ENCODE assay signal across 8 mouse cellular contexts in genomic region chr7:25479440-25479839, GRCm38 (mm10). TPM values are rescaled to one million over a fixed set of nuclear protein-coding genes. Genes with fewer than 3 reads are reported as not detected.
DNase-seq lines count a peak whose midpoint lies in the region; ATAC-seq and TF ChIP-seq lines count a peak whose summit lies in the region.

No protein-coding gene starts in this region.

- no peak overlapping the region for H3K27ac ChIP-seq in midbrain, postnatal 0 days (ENCODE audit: low read depth, low read length)

- H3K27me3 ChIP-seq in midbrain, postnatal 0 days (ENCODE audit: insufficient read depth, low read length) = no peaks in the 10 kb centered on the region

- no peak overlapping the region for H3K9ac ChIP-seq in midbrain, postnatal 0 days (replicated peaks; ENCODE audit: low read length, poor library complexity, severe bottlenecking)

- no peak overlapping the region for H3K4me3 ChIP-seq in midbrain, postnatal 0 days (ENCODE audit: low read depth, low read length)

- H3K36me3 ChIP-seq in midbrain, postnatal 0 days (ENCODE audit: insufficient read depth, low read length) = no peaks in the 10 kb centered on the region

- no peaks in the 10 kb centered on the region for H3K4me1 ChIP-seq in midbrain, postnatal 0 days (ENCODE audit: insufficient read depth, low read length)

- no peaks in the 10 kb centered on the region for H3K9me3 ChIP-seq in midbrain, postnatal 0 days (ENCODE audit: low read length)

- peak; percentile 9 to 30 for DNase-seq in frontal cortex, postnatal 25 days (ENCODE audit: low spot score in 2 of 2)
- peak; percentile 32 for DNase-seq in urinary bladder, postnatal 14 days (ENCODE audit: low spot score)
- DNase-seq in urinary bladder, postnatal 10 days (ENCODE audit: low spot score) = no peak
- DNase-seq in embryo, embryonic 10.5 days (ENCODE audit: low spot score) = peak; percentile 65
- DNase-seq in kidney, postnatal 25 days = peak; percentile 55 to 57
- peak; percentile 8 for DNase-seq in midbrain, postnatal 0 days (ENCODE audit: low spot score)

- no peak overlapping the region for H3K4me2 ChIP-seq in midbrain, postnatal 0 days (ENCODE audit: low read depth, low read length, poor library complexity, severe bottlenecking)

- 0% methylated on average over 1 of the region's 1 CpGs for WGBS in midbrain, postnatal 0 days

- TF ChIP-seq CTCF in midbrain, postnatal 0 days (IDR thresholded peaks at IDR 0.05) = peak; percentile 64

- no peak for ATAC-seq in frontal cortex, adult (ENCODE audit: low TSS enrichment)
- ATAC-seq in midbrain, postnatal 0 days (ENCODE audit: low FRiP score) = no peak
- ATAC-seq in inflammation-experienced regulatory T-cells, adult 6 months = no peak

RNA-seq across cellular contexts. Expression of gene Ceacam1, which starts 2.0 kb away (rescaled TPM):
- 1.4 and 2.9 TPM in 2 replicates for total RNA-seq in midbrain, postnatal 0 days (2014; rRNA removed)
- polyA plus RNA-seq in midbrain, postnatal 0 days (2015; fragmentation: Nextera tagmentation; extraction: Ambion mirVana) = 0.84 and 0.94 TPM in 2 replicates
- polyA plus RNA-seq in inflammation-experienced regulatory T-cells, adult 6 months (2017; shearing (Covaris generic)) = under 1 TPM in 1 of 3 experiments, not detected in 2; 0.54 TPM
